Mouse (Mus musculus) G1E-ER4 (cell line): ENCODE measurements around the gene Dact3. TPM values are rescaled to one million over a fixed set of nuclear protein-coding genes. Genes with fewer than 3 reads are reported as not detected.

Experiments
- GATA1 ChIP-seq: IDR thresholded peaks from one replicate; pipeline ENCODE4 v1.8.0; 2012; ENCODE audit warnings: low read length, inconsistent platforms
- polyA plus RNA-seq: library from polyadenylated mRNA; stranded (reverse); fragments of >175 nt; gene quantifications from 2 replicates; pipeline ENCODE4 v1.2.3, GENCODE M21; 2012

The Dact3 gene
- polyA plus RNA-seq, 1 experiment, result 0.45 TPM

GRCm38 (mm10) chr7:16931968-16932627 lies 57.0 kb downstream of the Dact3 start:
- TF ChIP-seq GATA1, result no peak

- TF ChIP-seq GATA1, result no peak
Observed at GRCm38 (mm10) chr7:16932704-16933577, 57.8 kb downstream of the Dact3 start.

Other genes with a start within 250 kb of the Dact3 start
- not detected in 2 replicates for gene Ceacam15, start 199.6 kb upstream of the Dact3 start, polyA plus RNA-seq
- gene Ceacam9, start 153.4 kb upstream of the Dact3 start, polyA plus RNA-seq, result not detected in 2 replicates
- 642 and 939 TPM in 2 replicates for gene Ap2s1, start 136.9 kb upstream of the Dact3 start, polyA plus RNA-seq
- 19.9 and 22.4 TPM in 2 replicates for gene Slc1a5, start 94.0 kb upstream of the Dact3 start, polyA plus RNA-seq
- gene Strn4, start 59.4 kb upstream of the Dact3 start, polyA plus RNA-seq, result 136 and 156 TPM in 2 replicates
- 49.0 and 51.5 TPM in 2 replicates for gene Fkrp, start 58.6 kb upstream of the Dact3 start, polyA plus RNA-seq
- gene Prkd2, start 32.4 kb upstream of the Dact3 start, polyA plus RNA-seq, result 16.1 and 29.6 TPM in 2 replicates
- gene Gng8, start 16.5 kb downstream of the Dact3 start, polyA plus RNA-seq, result not detected in 2 replicates
- 1.4 and 1.7 TPM in 2 replicates for gene Ptgir, start 31.2 kb downstream of the Dact3 start, polyA plus RNA-seq
- 1,990 and 2,185 TPM in 2 replicates for gene Calm3, start 48.8 kb downstream of the Dact3 start, polyA plus RNA-seq
- not detected in 2 replicates for gene Pnmal2, start 69.4 kb downstream of the Dact3 start, polyA plus RNA-seq
- gene Pnmal1, start 84.4 kb downstream of the Dact3 start, polyA plus RNA-seq, result not detected in 2 replicates
- gene Gm42372, start 107.8 kb downstream of the Dact3 start, polyA plus RNA-seq, result not detected in 2 replicates
- 5.6 and 6.8 TPM in 2 replicates for gene Ccdc8, start 117.4 kb downstream of the Dact3 start, polyA plus RNA-seq
- gene Ppp5c, start 152.6 kb downstream of the Dact3 start, polyA plus RNA-seq, result 155 and 165 TPM in 2 replicates
- gene Hif3a, start 187.1 kb downstream of the Dact3 start, polyA plus RNA-seq, result 177 and 202 TPM in 2 replicates
- gene Psg16, start 198.7 kb downstream of the Dact3 start, polyA plus RNA-seq, result not detected in 2 replicates